Mouse (Mus musculus) splenic B cell, adult 2 months (primary cell): ENCODE results near the gene Irgc1.
"Not testable (repeated sequence)": the region's sequence is repeated elsewhere in the genome, so short reads cannot be mapped to it uniquely, and the experiment has no call there.

Source experiments
- DNase-seq: peaks from one replicate; pipeline ENCODE4 v3.0.0-alpha.2; 2011; ENCODE audit warnings: low read depth, low spot score
- H3K27me3 ChIP-seq: 2 replicates; pipeline ENCODE4 v1.6.1; 2012; ENCODE audit warnings: mild to moderate bottlenecking, low read length, moderate library complexity, mixed read lengths; ENCODE audit not compliant: control insufficient read depth, poor library complexity, insufficient read depth, severe bottlenecking
- H3K36me3 ChIP-seq: 2 replicates; pipeline ENCODE4 v1.6.1; 2012; ENCODE audit warnings: mild to moderate bottlenecking, low read length, moderate library complexity, mixed read lengths; ENCODE audit not compliant: control insufficient read depth, poor library complexity, insufficient read depth, severe bottlenecking

The Irgc1 gene

GRCm38 (mm10) chr7:24408186-24408585 is 43.9 kb downstream of the Irgc1 start:
- DNase-seq, result no peak
- Histone ChIP-seq H3K27me3 (no peaks in the 10 kb centered on the region), H3K36me3 (peaks cover 9% of the 10 kb centered on the region; the same call in 1 of the 2 replicates)

GRCm38 (mm10) chr7:24406528-24407344 is 45.4 kb downstream of the Irgc1 start:
- peak; percentile 83 for DNase-seq
- no peaks in the 10 kb centered on the region for H3K27me3 ChIP-seq
- H3K36me3 ChIP-seq, result peaks cover 9% of the 10 kb centered on the region; the same call in 1 of the 2 replicates

GRCm38 (mm10) chr7:24405649-24406048 is 46.4 kb downstream of the Irgc1 start:
- no peak for DNase-seq
- H3K27me3 ChIP-seq, result no peaks in the 10 kb centered on the region
- H3K36me3 ChIP-seq, result peaks cover 9% of the 10 kb centered on the region; the same call in 1 of the 2 replicates

GRCm38 (mm10) chr7:24402851-24403250 is 49.2 kb downstream of the Irgc1 start:
- H3K27me3 ChIP-seq, result no peaks in the 10 kb centered on the region
- peak; percentile 46 for DNase-seq
- H3K36me3 ChIP-seq, result peaks cover 9% of the 10 kb centered on the region; the same call in 1 of the 2 replicates

- DNase-seq, H3K27me3 ChIP-seq, H3K36me3 ChIP-seq: not testable (repeated sequence)
These were observed 51.6 kb downstream of the Irgc1 start for GRCm38 (mm10) chr7:24400489-24400888.

GRCm38 (mm10) chr7:24400082-24400452 is 52.0 kb downstream of the Irgc1 start:
- Histone ChIP-seq H3K27me3 (no peaks in the 10 kb centered on the region), H3K36me3 (peaks cover 7% of the 10 kb centered on the region; the same call in 1 of the 2 replicates)
- DNase-seq, result no peak

- Histone ChIP-seq H3K36me3 (peaks cover 4% of the 10 kb centered on the region; the same call in 1 of the 2 replicates), H3K27me3 (no peaks in the 10 kb centered on the region)
- DNase-seq, result peak; percentile 100
These were observed 52.6 kb downstream of the Irgc1 start, which contains the start of gene Smg9 for GRCm38 (mm10) chr7:24399256-24400081. TSS of gene Smg9 (plus strand) at chr7:24399619.

GRCm38 (mm10) chr7:24398364-24398913 is 53.7 kb downstream of the Irgc1 start:
- DNase-seq, result no peak

GRCm38 (mm10) chr7:24396832-24397231 is 55.3 kb downstream of the Irgc1 start:
- H3K27me3 ChIP-seq, result no peaks in the 10 kb centered on the region
- no peak for DNase-seq
- no peaks in the 10 kb centered on the region for H3K36me3 ChIP-seq

More at GRCm38 (mm10) chr7:24398364-24398913, 53.7 kb downstream of the Irgc1 start:
- Histone ChIP-seq H3K36me3 (no peaks in the 10 kb centered on the region; the same call in 1 of the 2 replicates), H3K27me3 (no peaks in the 10 kb centered on the region)

GRCm38 (mm10) chr7:24394475-24395161 is 57.5 kb downstream of the Irgc1 start:
- no peak for DNase-seq

GRCm38 (mm10) chr7:24394054-24394453 is 58.0 kb downstream of the Irgc1 start:
- Histone ChIP-seq H3K36me3 (no peaks in the 10 kb centered on the region), H3K27me3 (no peaks in the 10 kb centered on the region)
- DNase-seq, result no peak

More at GRCm38 (mm10) chr7:24394475-24395161, 57.5 kb downstream of the Irgc1 start:
- no peaks in the 10 kb centered on the region for H3K36me3 ChIP-seq
- no peaks in the 10 kb centered on the region for H3K27me3 ChIP-seq

GRCm38 (mm10) chr7:24391687-24392086 is 60.4 kb downstream of the Irgc1 start:
- no peak for DNase-seq
- Histone ChIP-seq H3K27me3 (no peaks in the 10 kb centered on the region), H3K36me3 (no peaks in the 10 kb centered on the region)

GRCm38 (mm10) chr7:24391077-24391476 is 61.0 kb downstream of the Irgc1 start:
- H3K36me3 ChIP-seq, result no peaks in the 10 kb centered on the region
- H3K27me3 ChIP-seq, result no peaks in the 10 kb centered on the region
- no peak for DNase-seq

- no peak for DNase-seq
- H3K27me3 ChIP-seq, result no peaks in the 10 kb centered on the region
- H3K36me3 ChIP-seq, result no peaks in the 10 kb centered on the region
These were observed 61.6 kb downstream of the Irgc1 start for GRCm38 (mm10) chr7:24390512-24390911.
